Mouse (Mus musculus) embryonic facial prominence, embryonic 13.5 days (tissue): ENCODE data around the gene Vps45. TPM values are rescaled to one million over a fixed set of nuclear protein-coding genes. Genes with fewer than 3 reads are reported as not detected.

Source experiments
- ATAC-seq: fragments of 200-750 bp; cut with Nextera tagmentation; 2 replicates; pipeline ENCODE4 v1.8.0; 2017; ENCODE audit warnings: low read depth; ENCODE audit not compliant: insufficient number of reproducible peaks, insufficient read depth, low FRiP score, low TSS enrichment
- H3K27ac ChIP-seq: fragments of 300-500 bp; sonication (generic); 2 replicates; pipeline ENCODE4 v1.5.1; 2015; ENCODE audit warnings: moderate library complexity, mild to moderate bottlenecking, inconsistent platforms
- H3K27me3 ChIP-seq: fragments of 300-500 bp; sonication (generic); 2 replicates; pipeline ENCODE4 v1.6.1; 2015; ENCODE audit warnings: mild to moderate bottlenecking, inconsistent platforms
- H3K36me3 ChIP-seq: fragments of 300-500 bp; sonication (generic); 2 replicates; pipeline ENCODE4 v1.6.1; 2015; ENCODE audit warnings: mild to moderate bottlenecking, inconsistent platforms
- H3K4me1 ChIP-seq: fragments of 300-500 bp; sonication (generic); 2 replicates; pipeline ENCODE4 v1.6.1; 2015; ENCODE audit warnings: inconsistent platforms
- H3K4me2 ChIP-seq: fragments of 300-500 bp; sonication (generic); 2 replicates; pipeline ENCODE4 v1.6.1; 2015; ENCODE audit warnings: moderate library complexity, mild to moderate bottlenecking, inconsistent platforms
- H3K4me3 ChIP-seq: fragments of 300-500 bp; sonication (generic); 2 replicates; pipeline ENCODE4 v1.5.1; 2015; ENCODE audit warnings: mild to moderate bottlenecking, inconsistent platforms
- H3K9ac ChIP-seq: fragments of 300-500 bp; sonication (generic); 2 replicates; pipeline ENCODE4 v1.6.1; 2015; ENCODE audit warnings: mild to moderate bottlenecking, inconsistent platforms
- H3K9me3 ChIP-seq: fragments of 300-500 bp; sonication (generic); 2 replicates; pipeline ENCODE4 v1.6.1; 2016; ENCODE audit warnings: inconsistent platforms
- WGBS: fragments of 180-500 bp; shearing (Covaris S2); methylation state at CpG from one replicate; pipeline ENCODE4 v1.1.7; 2015; ENCODE audit warnings: mixed read lengths; 5-methylcytosine and 5-hydroxymethylcytosine counted together
- polyA plus RNA-seq: library from polyadenylated mRNA; unstranded; fragments of >200 nt; fragmentation: Nextera tagmentation; extraction: Ambion mirVana; gene quantifications from 2 replicates; pipeline ENCODE4 v1.2.1, GENCODE M21; 2015

Vps45 gene
- polyA plus RNA-seq, 1 experiment from 2014 or later = 41.1 TPM

DNA sequence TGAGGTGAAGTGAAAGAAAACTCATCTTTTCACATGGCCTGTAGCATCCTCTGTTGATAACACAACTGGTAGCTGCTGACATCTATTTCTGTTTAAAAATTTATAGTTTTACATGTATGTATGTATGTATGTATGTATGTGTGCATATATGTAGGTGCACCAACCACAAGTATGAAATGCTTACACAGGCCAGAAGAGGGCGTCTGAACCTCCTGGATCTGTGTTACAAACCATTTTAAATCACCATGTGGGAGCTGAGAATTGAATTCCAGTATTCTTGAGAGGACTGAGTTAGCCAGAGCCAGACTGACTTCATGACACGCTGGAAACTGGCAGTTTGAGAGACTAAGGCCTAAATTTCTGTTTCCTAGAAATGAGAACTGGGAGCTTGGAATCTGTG is 32.9 kb upstream of the Vps45 start:
- Histone ChIP-seq H3K4me1 (no peaks in the 10 kb centered on the region), H3K36me3 (no peaks in the 10 kb centered on the region), H3K27me3 (no peaks in the 10 kb centered on the region), H3K4me3 (no peak overlapping the region), H3K27ac (no peak overlapping the region), H3K4me2 (no peak overlapping the region), H3K9ac (no peak overlapping the region), H3K9me3 (no peaks in the 10 kb centered on the region)
- WGBS = 69% methylated on average over 2 of the region's 2 CpGs
- no peak for ATAC-seq

- Histone ChIP-seq H3K27me3 (no peaks in the 10 kb centered on the region), H3K4me1 (no peaks in the 10 kb centered on the region), H3K9ac (no peak overlapping the region), H3K4me2 (no peak overlapping the region), H3K9me3 (no peaks in the 10 kb centered on the region), H3K36me3 (no peaks in the 10 kb centered on the region), H3K4me3 (no peak overlapping the region), H3K27ac (no peak overlapping the region)
- ATAC-seq = no peak
- WGBS = 61% methylated on average over 2 of the region's 2 CpGs
These were observed 31.7 kb upstream of the Vps45 start for GRCm38 (mm10) chr3:96089882-96090489.

GRCm38 (mm10) chr3:96087801-96088200 is 29.5 kb upstream of the Vps45 start:
- H3K9me3 ChIP-seq = no peaks in the 10 kb centered on the region
- no peak for ATAC-seq
- H3K36me3 ChIP-seq = no peaks in the 10 kb centered on the region
- WGBS = 78% methylated on average over 4 of the region's 4 CpGs
- no peak overlapping the region for H3K27ac ChIP-seq
- H3K4me2 ChIP-seq = no peak overlapping the region
- H3K9ac ChIP-seq = no peak overlapping the region
- H3K4me1 ChIP-seq = peaks cover 3% of the 10 kb centered on the region; the same call in 1 of the 2 replicates
- no peaks in the 10 kb centered on the region for H3K27me3 ChIP-seq
- H3K4me3 ChIP-seq = no peak overlapping the region

DNA sequence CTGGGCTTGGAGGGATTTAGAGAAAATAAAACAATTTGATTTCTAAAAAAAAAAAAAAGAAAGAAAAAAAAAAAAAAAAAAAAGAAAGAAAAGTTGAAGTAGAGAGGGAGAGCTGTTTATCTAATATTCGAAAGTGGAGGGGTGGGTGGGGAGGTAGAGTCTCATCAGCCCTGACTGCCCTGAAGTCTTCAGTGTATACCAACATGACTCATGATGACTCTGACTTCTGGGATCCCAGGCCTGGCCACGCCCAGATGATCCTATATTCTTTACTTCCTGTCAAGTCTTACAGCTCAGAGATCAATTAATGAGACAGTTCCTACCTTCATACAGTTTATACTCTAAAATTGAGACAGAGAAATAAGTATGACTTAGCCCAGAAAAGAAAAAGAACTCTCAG is 29.0 kb upstream of the Vps45 start:
- Histone ChIP-seq H3K9me3 (no peaks in the 10 kb centered on the region), H3K9ac (no peak overlapping the region), H3K27me3 (no peaks in the 10 kb centered on the region), H3K27ac (no peak overlapping the region), H3K4me2 (no peak overlapping the region), H3K4me1 (peaks cover 5% of the 10 kb centered on the region; the same call in 1 of the 2 replicates), H3K4me3 (no peak overlapping the region), H3K36me3 (no peaks in the 10 kb centered on the region)
- whole genome bisulfite sequencing = 72% methylated on average over 2 of the region's 2 CpGs
- no peak for ATAC-seq

GRCm38 (mm10) chr3:96084146-96084755 is 26.0 kb upstream of the Vps45 start:
- no peak for ATAC-seq
- 83% methylated on average over 10 of the region's 10 CpGs for whole genome bisulfite sequencing

DNA sequence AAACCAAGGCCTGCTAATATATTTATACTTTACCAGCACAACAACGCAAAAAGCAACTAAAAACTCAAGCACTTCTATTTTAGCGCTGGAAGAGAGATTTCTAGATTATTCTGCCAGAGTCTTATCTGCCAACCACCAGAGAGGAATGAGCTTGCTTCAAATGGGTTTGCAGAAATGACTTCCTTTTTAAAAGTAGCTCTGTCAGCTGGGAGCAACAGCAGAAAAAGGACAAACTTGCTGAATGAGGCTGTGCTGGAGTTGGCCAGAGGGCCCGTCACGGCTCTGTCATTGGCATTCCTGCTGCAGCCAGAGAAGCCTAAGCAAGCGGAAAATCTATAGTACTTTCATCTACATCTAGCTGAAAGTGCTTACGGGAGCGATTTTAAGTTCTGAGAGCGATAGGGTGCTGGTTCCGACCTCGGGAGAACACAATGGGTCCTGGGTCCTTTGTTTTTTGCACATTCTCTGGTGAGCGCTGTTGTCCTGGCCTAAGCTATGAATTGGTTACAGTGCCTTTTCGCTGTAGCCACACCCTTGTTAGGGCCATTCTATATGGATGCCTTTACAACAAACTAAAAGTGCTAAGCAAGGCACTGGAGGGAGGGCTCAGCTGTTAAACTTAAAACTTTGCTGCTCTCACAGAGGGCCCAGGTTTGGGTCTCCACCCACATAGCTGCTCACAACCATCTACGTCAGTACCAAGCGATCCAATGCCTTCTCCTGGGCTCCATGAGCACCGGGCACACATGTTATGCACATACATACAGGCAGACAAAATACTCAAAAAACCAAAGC is 24.6 kb upstream of the Vps45 start:
- 66% methylated on average over 15 of the region's 15 CpGs for WGBS
- H3K4me1 ChIP-seq = peaks cover 5% of the 10 kb centered on the region; the same call in 1 of the 2 replicates
- no peaks in the 10 kb centered on the region for H3K36me3 ChIP-seq
- no peak for ATAC-seq
- no peak overlapping the region for H3K9ac ChIP-seq
- H3K9me3 ChIP-seq = no peaks in the 10 kb centered on the region
- H3K27ac ChIP-seq = no peak overlapping the region
- H3K4me3 ChIP-seq = no peak overlapping the region
- H3K27me3 ChIP-seq = no peaks in the 10 kb centered on the region
- H3K4me2 ChIP-seq = no peak overlapping the region

More at GRCm38 (mm10) chr3:96084146-96084755, 26.0 kb upstream of the Vps45 start:
- Histone ChIP-seq H3K27ac (no peak overlapping the region), H3K27me3 (no peaks in the 10 kb centered on the region), H3K4me1 (peaks cover 5% of the 10 kb centered on the region; the same call in 1 of the 2 replicates), H3K36me3 (no peaks in the 10 kb centered on the region), H3K4me2 (no peak overlapping the region), H3K4me3 (no peak overlapping the region), H3K9me3 (no peaks in the 10 kb centered on the region), H3K9ac (no peak overlapping the region)

DNA sequence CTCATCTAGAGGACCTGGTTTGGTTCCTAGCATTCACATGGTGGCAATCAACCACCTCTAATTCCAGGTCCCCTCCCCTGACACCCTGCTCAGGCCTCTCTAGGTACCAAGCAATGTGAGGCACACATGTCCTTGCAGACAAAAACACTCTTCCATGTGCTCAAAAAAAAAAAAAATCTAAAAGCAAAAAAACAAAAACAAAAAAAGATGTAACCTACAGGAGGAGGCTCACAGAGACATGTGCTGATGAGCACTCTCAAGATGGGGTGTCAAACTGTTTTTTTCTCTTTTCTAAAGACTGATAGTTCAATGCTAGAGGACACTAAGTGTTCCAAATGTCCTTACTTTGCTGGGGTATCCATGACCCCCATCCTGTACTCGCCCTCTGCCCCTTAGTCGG is 23.8 kb upstream of the Vps45 start:
- Histone ChIP-seq H3K9ac (no peak overlapping the region), H3K9me3 (no peaks in the 10 kb centered on the region), H3K4me1 (peaks cover 5% of the 10 kb centered on the region; the same call in 1 of the 2 replicates), H3K27ac (no peak overlapping the region), H3K4me3 (no peak overlapping the region), H3K4me2 (no peak overlapping the region), H3K36me3 (no peaks in the 10 kb centered on the region), H3K27me3 (no peaks in the 10 kb centered on the region)
- no peak for ATAC-seq
- WGBS = 86% methylated on average over 2 of the region's 2 CpGs

GRCm38 (mm10) chr3:96081650-96082049 is 23.4 kb upstream of the Vps45 start:
- H3K9me3 ChIP-seq = no peaks in the 10 kb centered on the region
- no peak overlapping the region for H3K4me2 ChIP-seq
- H3K27me3 ChIP-seq = no peaks in the 10 kb centered on the region
- no peaks in the 10 kb centered on the region for H3K36me3 ChIP-seq
- H3K4me1 ChIP-seq = peaks cover 5% of the 10 kb centered on the region; the same call in 1 of the 2 replicates
- no peak overlapping the region for H3K4me3 ChIP-seq
- WGBS = 87% methylated on average over 4 of the region's 4 CpGs
- no peak overlapping the region for H3K9ac ChIP-seq
- no peak overlapping the region for H3K27ac ChIP-seq
- no peak for ATAC-seq

- Histone ChIP-seq H3K27me3 (no peaks in the 10 kb centered on the region), H3K4me1 (peaks cover 5% of the 10 kb centered on the region; the same call in 1 of the 2 replicates), H3K4me3 (no peak overlapping the region), H3K4me2 (no peak overlapping the region), H3K27ac (no peak overlapping the region), H3K9me3 (no peaks in the 10 kb centered on the region), H3K9ac (no peak overlapping the region), H3K36me3 (no peaks in the 10 kb centered on the region)
- WGBS = 71% methylated on average over 1 of the region's 1 CpGs
- no peak for ATAC-seq
These were observed 22.7 kb upstream of the Vps45 start for GRCm38 (mm10) chr3:96081006-96081405.

DNA sequence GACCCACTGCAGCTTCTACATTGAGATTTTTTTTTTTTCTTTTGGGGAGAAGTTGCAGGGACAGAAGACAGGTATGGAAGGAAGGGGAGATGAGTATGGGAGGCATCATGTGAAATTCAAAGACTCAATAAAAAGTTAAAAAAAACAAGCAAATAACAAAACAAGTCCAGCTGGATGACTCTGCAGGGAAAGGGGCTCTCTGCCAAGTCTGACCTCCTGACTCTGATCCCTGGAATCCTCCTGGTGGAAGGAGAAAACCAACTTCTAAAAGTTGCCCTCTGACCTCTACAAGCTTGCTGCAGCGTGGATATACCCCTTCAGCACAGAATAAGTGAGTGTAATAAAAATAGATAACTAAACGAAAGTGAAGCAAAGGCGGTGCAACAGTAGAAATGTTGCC is 20.4 kb upstream of the Vps45 start:
- Histone ChIP-seq H3K4me2 (no peak overlapping the region), H3K36me3 (no peaks in the 10 kb centered on the region), H3K9ac (no peak overlapping the region), H3K9me3 (no peaks in the 10 kb centered on the region), H3K4me1 (peaks cover 5% of the 10 kb centered on the region; the same call in 1 of the 2 replicates), H3K27me3 (no peaks in the 10 kb centered on the region), H3K4me3 (no peak overlapping the region), H3K27ac (no peak overlapping the region)
- ATAC-seq = no peak
- WGBS = 63% methylated on average over 3 of the region's 3 CpGs

DNA sequence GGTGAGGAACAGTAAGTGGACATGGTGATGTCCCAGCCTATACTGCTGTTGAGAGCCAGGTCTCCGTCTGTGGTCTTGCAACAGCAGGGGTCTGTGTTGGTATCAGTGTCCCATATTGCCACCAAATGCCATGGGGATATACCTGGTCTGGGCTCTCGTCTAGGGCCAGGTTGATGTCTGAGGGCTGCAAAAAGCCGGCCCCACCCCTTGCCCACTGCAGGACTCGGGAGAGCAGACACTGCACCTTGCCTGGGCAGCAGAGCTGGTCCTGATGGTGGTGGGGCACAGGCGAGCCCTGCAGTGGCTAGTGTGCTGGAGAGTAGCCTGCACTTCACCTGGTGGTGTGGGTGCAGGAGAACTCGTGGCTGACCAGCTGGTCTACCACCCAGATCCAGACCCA is 19.8 kb upstream of the Vps45 start:
- Histone ChIP-seq H3K27me3 (no peaks in the 10 kb centered on the region), H3K4me2 (no peak overlapping the region), H3K36me3 (no peaks in the 10 kb centered on the region), H3K4me3 (no peak overlapping the region), H3K4me1 (peaks cover 4% of the 10 kb centered on the region; the same call in 1 of the 2 replicates), H3K9me3 (no peaks in the 10 kb centered on the region), H3K27ac (no peak overlapping the region), H3K9ac (no peak overlapping the region)
- ATAC-seq = no peak
- WGBS = 79% methylated on average over 6 of the region's 6 CpGs
